ENCODE assay signal across 8 mouse cellular contexts in genomic region chr5:113872936-113873912, GRCm38 (mm10). TPM values are rescaled to one million over a fixed set of nuclear protein-coding genes. Genes with fewer than 3 reads are reported as not detected.
A peak's percentile ranks its signal among the peaks of the same experiment; 100 is the strongest.
DNase-seq lines count a peak whose midpoint lies in the region; ATAC-seq and TF ChIP-seq lines count a peak whose summit lies in the region.

No protein-coding gene starts in this region.

- H3K36me3 ChIP-seq in forebrain, embryonic 10.5 days (replicated peaks): peaks cover 37% of the 10 kb centered on the region
- peaks cover 25% of the 10 kb centered on the region for H3K36me3 ChIP-seq in heart, postnatal 0 days (replicated peaks; ENCODE audit: control insufficient read depth, insufficient read depth, low read length)
- H3K36me3 ChIP-seq in liver, embryonic 16.5 days (ENCODE audit: control insufficient read depth, insufficient read depth): peaks cover 9% of the 10 kb centered on the region

- H3K4me2 ChIP-seq in heart, postnatal 0 days (ENCODE audit: low read depth, low read length): peak overlapping the region; percentile 41
- no peak overlapping the region for H3K4me2 ChIP-seq in liver, embryonic 16.5 days (ENCODE audit: low read depth, low read length)

- H3K4me3 ChIP-seq in forebrain, embryonic 10.5 days: peak overlapping the region; percentile 25; the same call in 1 of the 2 replicates
- H3K4me3 ChIP-seq in heart, postnatal 0 days (ENCODE audit: low read depth, low read length): no peak overlapping the region
- H3K4me3 ChIP-seq in liver, embryonic 16.5 days (ENCODE audit: low read depth, low read length): no peak overlapping the region

- peak overlapping the region; percentile 93 for H3K27ac ChIP-seq in forebrain, embryonic 10.5 days
- peak overlapping the region; percentile 88 for H3K27ac ChIP-seq in heart, postnatal 0 days (ENCODE audit: low read depth)
- H3K27ac ChIP-seq in liver, embryonic 16.5 days (ENCODE audit: low read length): no peak overlapping the region

- peak; percentile 65 for ATAC-seq in CD4-positive, CD25-positive, alpha-beta regulatory T cell, adult 4 months
- ATAC-seq in heart, postnatal 0 days (ENCODE audit: insufficient read depth, low read depth): peak; percentile 84
- peak; percentile 37 for ATAC-seq in liver, embryonic 16.5 days (ENCODE audit: low read depth)

- TF ChIP-seq EP300 in heart, postnatal 0 days (IDR thresholded peaks at IDR 0.05; ENCODE audit: low read depth): peak; percentile 80

- no peak for TF ChIP-seq CTCF in heart, postnatal 0 days (IDR thresholded peaks at IDR 0.05; ENCODE audit: low read depth)

- H3K4me1 ChIP-seq in forebrain, embryonic 10.5 days: peaks cover 76% of the 10 kb centered on the region
- H3K4me1 ChIP-seq in heart, postnatal 0 days (ENCODE audit: control insufficient read depth, insufficient read depth): peaks cover 61% of the 10 kb centered on the region
- H3K4me1 ChIP-seq in liver, embryonic 16.5 days (ENCODE audit: control insufficient read depth, low read depth, low read length): peaks cover 20% of the 10 kb centered on the region

- H3K27me3 ChIP-seq in forebrain, embryonic 10.5 days (ENCODE audit: poor library complexity, severe bottlenecking): no peaks in the 10 kb centered on the region
- no peaks in the 10 kb centered on the region for H3K27me3 ChIP-seq in heart, postnatal 0 days (ENCODE audit: control insufficient read depth, insufficient read depth, low read length)
- H3K27me3 ChIP-seq in liver, embryonic 16.5 days (ENCODE audit: control insufficient read depth, insufficient read depth, low read depth, low read length): no peaks in the 10 kb centered on the region

- H3K9me3 ChIP-seq in forebrain, embryonic 10.5 days: no peaks in the 10 kb centered on the region
- 0 out of 2 replicates have a peak, but pooled peaks cover 3% of the 10 kb centered on the region for H3K9me3 ChIP-seq in heart, postnatal 0 days (replicated peaks; ENCODE audit: control insufficient read depth, low read length)
- no peaks in the 10 kb centered on the region for H3K9me3 ChIP-seq in liver, embryonic 16.5 days (replicated peaks; ENCODE audit: control insufficient read depth, low read length)

- 6% methylated on average over 14 of the region's 15 CpGs for WGBS in forebrain, embryonic 10.5 days
- WGBS in heart, postnatal 0 days: 12% methylated on average over 13 of the region's 15 CpGs
- WGBS in liver, embryonic 16.5 days (ENCODE audit: insufficient replicate concordance): 34% methylated on average over 14 of the region's 15 CpGs

- DNase-seq in adrenal gland, postnatal 14 days: peak; percentile 89
- peak; percentile 80 for DNase-seq in forebrain, embryonic 10.5 days (ENCODE audit: extremely low spot score, low spot score)
- peak; percentile 95 for DNase-seq in heart, postnatal 0 days (ENCODE audit: low spot score)
- DNase-seq in kidney, postnatal 36 days: peak; percentile 57 to 67
- DNase-seq in neural tube, embryonic 10.5 days (ENCODE audit: extremely low spot score, low spot score): peak; percentile 84
- DNase-seq in thymus, postnatal 10 days (ENCODE audit: low spot score in 2 of 2): peak; percentile 46 to 47

- peak overlapping the region; percentile 17 for H3K9ac ChIP-seq in heart, postnatal 0 days (replicated peaks; ENCODE audit: low read depth, low read length)
- H3K9ac ChIP-seq in liver, embryonic 16.5 days (ENCODE audit: low read depth, low read length): no peak overlapping the region

RNA-seq across cellular contexts. Expression of gene Coro1c, which starts 35.3 kb away (rescaled TPM):
- polyA plus RNA-seq in CD4-positive, CD25-positive, alpha-beta regulatory T cell, adult 4 months (2017; shearing (Covaris generic)): 10 to 100 TPM; 43.2 to 59.6 TPM
- 52.9 and 58.0 TPM in 2 replicates for total RNA-seq in adrenal gland, postnatal 14 days (2021)
- 209 and 210 TPM in 2 replicates for polyA plus RNA-seq in forebrain, embryonic 10.5 days (2016; fragmentation: Nextera tagmentation; extraction: Ambion mirVana)
- total RNA-seq in heart, postnatal 0 days (2014; rRNA removed; ENCODE audit: low replicate concordance): 78.2 and 93.4 TPM in 2 replicates
- polyA plus RNA-seq in heart, postnatal 0 days (2015; fragmentation: Nextera tagmentation; extraction: Ambion mirVana): 40.0 and 46.6 TPM in 2 replicates
- polyA plus RNA-seq in liver, embryonic 16.5 days (2015; fragmentation: Nextera tagmentation; extraction: Ambion mirVana): 40.8 and 40.9 TPM in 2 replicates

RNA-seq across cellular contexts. Expression of gene Selplg, which starts 40.8 kb away (rescaled TPM):
- polyA plus RNA-seq in CD4-positive, CD25-positive, alpha-beta regulatory T cell, adult 4 months (2017; shearing (Covaris generic)): 100 to 1,000 TPM; 473 to 498 TPM
- 4.1 and 16.3 TPM in 2 replicates for total RNA-seq in adrenal gland, postnatal 14 days (2021)
- polyA plus RNA-seq in forebrain, embryonic 10.5 days (2016; fragmentation: Nextera tagmentation; extraction: Ambion mirVana): 0.74 and 0.82 TPM in 2 replicates
- total RNA-seq in heart, postnatal 0 days (2014; rRNA removed; ENCODE audit: low replicate concordance): 1.6 and 5.0 TPM in 2 replicates
- 1.2 and 1.7 TPM in 2 replicates for polyA plus RNA-seq in heart, postnatal 0 days (2015; fragmentation: Nextera tagmentation; extraction: Ambion mirVana)
- 14.1 and 15.4 TPM in 2 replicates for polyA plus RNA-seq in liver, embryonic 16.5 days (2015; fragmentation: Nextera tagmentation; extraction: Ambion mirVana)

Comparison
In these comparisons a context has a peak if more than half of its experiments do, and no peak if none do; other contexts are left out.
1. RNA of gene Selplg, which starts 40.8 kb away (polyA plus RNA-seq): 473 to 498 TPM in CD4-positive, CD25-positive, alpha-beta regulatory T cell, adult 4 months; 14.1 to 15.4 TPM in liver, embryonic 16.5 days, 1.2 to 1.7 TPM in heart, postnatal 0 days and 0.74 to 0.82 TPM in forebrain, embryonic 10.5 days; every median in the first group is over 10 times any median in the second.
2. Peak in every context shown above with its lines, with median percentiles within 50 percentile points of each other: ATAC-seq and DNase-seq.